Mouse (Mus musculus): Measurements from ENCODE around the gene Shd.

The Shd gene

DNA sequence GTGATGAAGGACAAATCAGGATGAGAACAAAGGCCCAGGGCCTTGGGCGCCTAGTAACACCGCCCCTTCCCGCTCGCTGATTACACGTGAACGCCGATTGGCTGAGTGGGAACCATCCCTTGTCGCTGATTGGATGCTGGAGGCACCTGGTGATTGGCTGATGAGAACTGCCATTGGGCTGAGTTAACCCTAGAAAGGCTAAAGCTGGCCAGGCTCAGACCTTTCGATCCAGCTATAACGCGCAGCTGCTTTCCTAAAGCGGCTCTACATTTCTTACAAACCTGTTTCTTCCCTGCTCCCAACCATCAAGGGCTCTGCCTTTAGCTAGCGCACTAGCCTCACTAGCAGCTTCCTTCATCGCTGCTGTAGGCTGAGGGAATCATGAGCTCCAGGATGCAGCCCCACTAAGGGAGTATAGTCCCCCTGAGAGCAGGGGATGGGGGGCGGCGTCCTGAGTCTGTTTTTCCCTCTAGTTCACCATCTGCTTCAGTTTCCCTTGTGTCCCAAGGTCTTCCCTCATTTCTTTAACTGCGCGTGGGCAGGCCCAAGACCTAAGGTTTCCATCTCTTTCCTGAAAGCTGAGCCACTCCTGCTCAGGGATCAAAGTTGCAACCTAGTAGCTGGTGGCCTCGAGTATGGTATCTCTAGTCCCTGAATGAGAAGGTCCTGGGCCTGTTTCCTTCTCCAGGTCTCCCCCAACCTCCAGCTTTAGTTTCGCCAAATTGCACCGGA is 38.3 kb downstream of the Shd start:
- DNase-seq (ENCODE audit: low read depth) = peak; percentile 97

DNA sequence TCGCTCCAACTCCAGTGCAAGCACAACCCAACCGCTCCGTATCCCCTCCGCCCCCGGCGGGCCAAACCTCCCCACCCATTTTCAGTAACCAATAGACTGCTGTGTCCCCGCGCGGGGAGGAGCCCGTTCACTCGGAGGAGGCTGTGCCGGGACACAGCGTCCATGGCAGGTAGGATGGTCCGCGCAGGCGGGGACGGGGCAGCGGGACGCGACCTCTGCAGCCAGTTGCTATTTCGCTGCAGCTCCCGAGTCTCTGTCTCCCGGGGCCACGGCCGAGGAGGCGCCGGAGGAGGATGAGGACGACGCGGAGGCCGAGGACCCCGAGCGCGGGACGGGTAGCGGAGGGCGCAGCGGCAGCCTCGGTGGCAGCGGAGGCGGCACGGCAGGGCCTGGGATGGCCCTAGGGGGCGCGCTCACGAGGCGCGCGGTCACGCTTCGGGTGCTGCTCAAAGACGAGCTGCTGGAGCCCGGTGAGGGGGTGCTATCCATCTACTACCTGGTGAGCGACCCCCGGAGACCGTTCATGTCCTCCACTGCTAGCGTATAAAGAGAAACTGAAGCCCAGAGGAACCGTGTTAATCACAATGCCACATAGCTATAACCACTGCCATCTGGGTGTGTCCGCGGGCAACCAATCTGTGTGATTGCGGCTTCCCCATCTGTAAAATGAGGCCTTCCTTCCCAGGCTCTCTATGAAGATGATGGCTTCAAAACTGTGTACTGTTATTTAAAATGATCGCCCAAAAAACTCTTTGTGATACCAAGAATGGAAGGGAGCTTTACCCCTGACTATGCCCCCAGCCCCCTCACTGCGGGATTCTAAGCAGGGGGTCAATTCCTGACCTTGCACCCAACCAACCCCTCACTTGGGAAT is 39.1 kb downstream of the Shd start:
- DNase-seq (ENCODE audit: low read depth) = peak; percentile 90

DNA sequence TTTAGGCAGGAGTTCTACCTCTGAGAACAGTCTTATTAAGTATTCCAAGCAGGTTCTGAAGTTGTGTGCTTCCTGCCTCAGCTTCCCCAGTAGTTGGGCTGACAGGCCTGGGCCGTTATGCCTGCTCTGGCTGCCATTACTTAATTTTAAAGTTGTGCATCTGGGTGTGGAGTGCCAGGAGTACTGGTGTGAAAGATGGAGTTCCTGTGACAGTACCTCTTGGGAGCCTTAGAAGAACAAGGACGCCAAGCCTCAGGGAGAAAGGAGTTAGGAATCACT is 39.6 kb downstream of the Shd start:
- no peak for DNase-seq (ENCODE audit: low read depth)

DNA sequence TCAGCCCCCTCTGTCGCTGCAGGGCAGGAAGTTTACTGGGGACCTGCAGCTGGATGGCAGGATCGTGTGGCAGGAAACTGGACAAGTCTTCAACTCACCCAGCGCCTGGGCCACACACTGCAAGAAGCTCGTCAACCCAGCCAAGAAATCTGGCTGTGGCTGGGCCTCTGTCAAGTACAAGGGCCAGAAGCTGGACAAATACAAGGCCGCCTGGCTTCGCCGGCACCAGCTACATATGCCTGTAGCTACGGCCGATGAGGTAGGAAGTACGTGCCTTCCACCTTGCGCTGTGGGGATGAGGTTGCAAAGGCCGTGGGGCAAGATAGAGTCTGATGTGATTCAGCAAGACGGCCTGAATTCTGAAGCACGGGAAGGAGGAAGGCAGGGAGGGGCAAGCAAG is 40.0 kb downstream of the Shd start:
- peak; percentile 24 for DNase-seq (ENCODE audit: low read depth)

DNA sequence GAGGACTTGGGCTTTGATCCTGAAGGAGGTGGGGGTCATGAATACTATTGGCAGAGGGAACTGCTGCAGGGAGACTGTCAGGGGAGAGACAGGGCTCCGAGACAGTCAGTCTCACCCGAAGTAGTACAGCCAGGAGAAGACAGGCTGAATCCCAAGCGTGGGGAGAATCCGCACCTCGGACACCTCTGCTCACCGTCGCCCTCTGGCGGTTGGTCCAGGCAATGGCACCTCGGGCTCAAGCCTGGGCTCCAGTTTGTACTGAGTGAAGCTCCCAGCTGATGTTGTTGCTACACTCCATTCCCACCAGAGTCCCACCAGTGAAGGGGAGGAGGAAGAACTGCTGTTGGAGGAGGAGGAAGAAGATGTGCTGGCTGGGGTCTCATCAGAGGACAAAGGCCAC is 40.4 kb downstream of the Shd start:
- peak; percentile 65 for DNase-seq (ENCODE audit: low read depth)

DNA sequence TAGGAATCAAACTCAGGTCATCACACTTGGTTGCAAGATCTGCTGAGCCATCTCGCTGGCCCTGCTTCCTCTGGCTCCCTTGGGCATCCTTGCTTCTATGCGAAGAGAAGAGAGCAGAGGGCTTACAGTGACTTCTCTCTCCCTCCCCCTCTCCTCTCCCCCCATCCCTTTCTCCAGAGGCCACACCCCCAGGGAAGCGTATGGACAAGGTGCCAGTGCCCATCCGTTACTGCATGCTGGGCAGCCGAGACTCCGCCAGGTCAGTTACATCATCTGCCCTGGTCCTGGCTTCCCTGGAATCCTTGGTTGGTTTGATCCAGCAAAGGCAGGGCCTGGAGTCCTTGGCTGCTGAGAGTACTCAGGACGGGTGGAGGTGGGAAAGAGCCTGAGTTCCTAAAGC is 41.2 kb downstream of the Shd start:
- DNase-seq (ENCODE audit: low read depth) = no peak

DNA sequence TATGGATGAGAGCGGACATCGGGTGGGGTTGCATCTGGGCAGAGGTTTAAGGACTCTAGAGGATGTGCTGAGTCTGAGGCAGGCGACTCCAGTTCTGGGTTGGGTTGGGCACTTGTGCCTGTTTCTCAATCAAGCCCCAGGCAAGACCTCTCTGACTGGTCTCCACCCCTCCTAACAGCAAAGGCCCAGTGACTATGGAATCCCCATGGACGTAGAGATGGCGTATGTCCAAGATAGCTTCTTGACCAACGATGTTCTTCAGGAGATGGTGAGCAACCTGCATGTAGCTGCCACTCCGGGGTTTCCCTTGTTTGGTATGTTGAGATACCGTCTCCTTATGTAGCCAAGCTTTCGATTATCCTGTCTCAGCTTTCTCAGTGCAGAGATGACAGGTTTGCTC is 45.0 kb downstream of the Shd start:
- DNase-seq (ENCODE audit: low read depth) = no peak

DNA sequence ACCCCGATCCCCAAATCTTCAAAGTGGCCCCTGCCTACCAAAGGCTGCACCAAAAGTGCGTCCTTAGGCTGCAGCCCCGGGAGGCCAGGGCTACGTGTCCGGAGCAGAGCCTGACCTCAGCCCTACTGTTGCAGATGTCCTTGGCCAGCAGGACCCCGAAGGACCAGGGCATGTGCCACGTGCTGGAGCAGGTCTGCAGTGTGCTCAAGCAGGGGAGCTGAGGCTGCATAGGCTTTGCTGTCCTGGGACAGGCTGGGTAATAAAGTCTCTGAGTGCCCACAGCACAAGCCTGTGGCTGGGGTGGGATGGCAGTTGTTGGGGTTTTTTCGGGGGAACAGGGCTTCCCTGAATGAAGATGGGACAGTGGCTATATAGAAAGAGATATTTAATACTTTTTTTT is 46.1 kb downstream of the Shd start:
- DNase-seq (ENCODE audit: low read depth) = no peak

DNA sequence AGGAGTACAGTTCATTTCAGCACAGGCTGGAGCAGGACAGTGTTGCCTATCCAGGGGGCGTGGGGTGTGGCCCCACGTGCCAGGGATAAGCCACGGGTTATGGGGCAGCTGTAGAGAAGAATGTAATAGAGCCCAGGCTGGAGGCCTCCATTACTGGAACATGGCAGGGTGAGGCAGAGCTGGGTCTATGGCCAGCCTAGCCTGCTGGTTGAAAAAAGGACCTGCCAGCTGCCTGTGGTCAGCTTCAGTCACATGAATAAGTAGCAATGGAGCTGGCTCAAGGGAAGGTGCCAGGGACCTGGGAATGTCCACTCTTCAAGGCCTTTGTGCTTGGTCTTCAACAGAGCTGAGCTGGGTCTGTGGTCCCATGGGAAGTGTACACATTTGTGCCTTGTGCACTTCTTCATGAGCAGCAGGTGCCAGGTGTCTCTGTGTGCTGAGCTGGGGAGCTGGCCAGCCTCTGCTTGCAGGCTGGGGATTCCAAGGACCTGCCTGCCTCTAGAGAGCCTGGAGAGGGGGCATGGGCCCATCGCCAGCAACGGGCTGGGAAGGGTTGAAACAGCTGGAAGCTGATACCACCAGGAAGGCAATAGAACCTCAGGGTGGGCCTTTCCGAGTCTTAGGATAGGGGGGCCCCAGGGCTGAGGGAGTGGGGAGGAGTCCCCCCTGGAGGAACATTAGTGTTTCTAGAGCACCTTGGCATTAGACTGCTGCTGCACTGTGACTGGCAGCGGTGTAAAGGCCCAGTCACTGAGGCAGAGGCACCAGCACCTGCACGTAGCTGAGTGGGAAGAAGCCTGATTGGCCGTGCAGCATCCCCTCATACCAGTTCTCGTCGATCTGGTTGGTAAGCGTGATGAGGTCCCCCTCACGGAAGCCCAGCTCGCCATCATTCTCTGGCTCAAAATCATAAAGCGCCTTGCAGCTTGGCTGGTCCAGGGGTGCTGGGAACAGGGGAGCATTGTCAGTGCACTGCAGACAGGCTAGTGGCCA is 46.8 kb downstream of the Shd start:
- no peak for DNase-seq (ENCODE audit: low read depth)

DNA sequence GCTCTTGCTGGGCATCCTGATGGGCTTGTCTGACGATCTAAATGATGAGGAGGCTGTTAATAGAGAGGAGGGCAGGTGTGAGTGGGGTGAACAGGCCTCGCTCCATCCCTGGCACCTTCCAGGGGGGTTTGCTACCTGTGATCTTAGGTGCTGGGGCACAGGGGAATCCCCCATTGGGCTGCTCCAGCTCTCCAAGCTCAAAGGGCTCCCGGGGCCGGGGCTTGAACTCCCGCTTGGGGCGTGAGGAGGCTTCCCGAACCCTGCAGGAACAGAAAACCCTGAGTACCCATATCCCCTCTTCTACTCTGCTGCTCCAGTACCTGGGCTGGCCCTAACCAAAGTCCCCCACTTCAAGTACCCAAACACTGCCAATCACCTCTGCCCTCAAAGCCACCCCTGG is 47.6 kb downstream of the Shd start:
- DNase-seq (ENCODE audit: low read depth) = no peak

DNA sequence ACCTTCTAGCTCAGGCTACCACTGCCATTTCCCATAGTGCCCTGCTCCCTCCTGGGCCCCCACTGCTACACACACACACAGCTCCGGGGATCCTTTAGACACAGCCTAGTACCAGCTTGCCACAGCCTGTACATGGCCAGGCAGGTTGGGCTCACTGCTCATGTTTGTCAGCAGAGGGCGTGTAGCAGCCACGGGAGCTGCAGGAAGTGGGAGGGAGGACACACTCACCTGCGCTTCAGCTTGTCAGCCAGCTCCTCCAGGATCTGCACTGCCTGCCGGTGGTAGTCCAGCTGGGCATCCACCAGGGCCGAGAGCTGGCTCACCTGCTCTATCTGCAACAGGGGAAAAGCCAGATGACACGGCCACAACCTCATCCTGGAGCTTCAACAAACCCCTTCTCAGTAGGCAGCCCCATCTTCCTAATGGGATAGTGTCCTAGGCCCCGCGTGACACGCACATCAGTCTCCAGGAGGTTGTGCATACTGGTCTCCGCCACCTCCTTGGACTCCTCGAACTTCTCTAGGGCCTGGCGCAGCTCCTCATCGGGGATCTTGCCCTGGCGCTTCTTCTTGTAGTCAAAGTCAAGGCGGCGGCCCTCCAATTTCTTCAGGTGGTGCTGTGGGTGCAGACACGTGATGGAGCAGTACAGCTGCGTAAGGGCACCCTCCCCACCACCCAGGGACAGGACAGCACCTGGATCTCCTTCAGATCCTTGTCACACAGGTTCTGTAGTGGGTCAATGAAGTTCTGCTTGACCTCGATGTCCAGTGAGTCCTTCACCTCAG is 48.3 kb downstream of the Shd start:
- DNase-seq (ENCODE audit: low read depth) = no peak

DNA sequence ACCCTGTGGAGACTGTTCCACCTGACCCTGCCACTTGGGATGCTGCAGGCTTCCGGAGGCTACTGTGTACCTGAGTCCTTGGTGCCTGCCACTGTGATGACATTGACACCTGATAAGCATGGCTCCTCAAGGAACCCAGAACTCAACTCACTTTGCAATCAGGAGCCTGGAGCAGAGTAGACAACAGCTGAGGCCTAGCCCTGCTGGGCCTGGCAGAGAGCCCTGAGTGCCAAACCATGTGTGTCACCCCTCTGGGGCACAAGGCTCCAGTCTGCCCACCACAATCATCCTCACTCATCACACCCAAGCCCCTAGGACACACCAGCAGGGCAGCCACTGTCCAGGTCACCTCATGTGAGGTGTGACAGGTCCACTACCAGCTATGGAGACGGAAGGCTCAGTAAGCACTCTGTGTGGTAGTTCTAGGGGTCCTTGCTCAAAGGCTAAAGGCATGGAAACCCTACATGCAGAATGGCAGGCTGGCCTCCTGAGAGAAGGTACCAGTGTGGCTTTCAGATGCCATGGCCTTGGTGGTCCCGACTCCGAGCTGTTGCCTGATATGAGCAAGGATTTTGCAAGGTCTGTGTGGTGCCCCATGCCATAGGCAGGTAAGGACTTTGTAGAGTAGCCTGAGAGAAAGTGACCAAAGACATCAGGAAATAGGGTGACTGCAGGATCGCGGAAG is 50.3 kb downstream of the Shd start:
- DNase-seq (ENCODE audit: low read depth) = no peak

DNA sequence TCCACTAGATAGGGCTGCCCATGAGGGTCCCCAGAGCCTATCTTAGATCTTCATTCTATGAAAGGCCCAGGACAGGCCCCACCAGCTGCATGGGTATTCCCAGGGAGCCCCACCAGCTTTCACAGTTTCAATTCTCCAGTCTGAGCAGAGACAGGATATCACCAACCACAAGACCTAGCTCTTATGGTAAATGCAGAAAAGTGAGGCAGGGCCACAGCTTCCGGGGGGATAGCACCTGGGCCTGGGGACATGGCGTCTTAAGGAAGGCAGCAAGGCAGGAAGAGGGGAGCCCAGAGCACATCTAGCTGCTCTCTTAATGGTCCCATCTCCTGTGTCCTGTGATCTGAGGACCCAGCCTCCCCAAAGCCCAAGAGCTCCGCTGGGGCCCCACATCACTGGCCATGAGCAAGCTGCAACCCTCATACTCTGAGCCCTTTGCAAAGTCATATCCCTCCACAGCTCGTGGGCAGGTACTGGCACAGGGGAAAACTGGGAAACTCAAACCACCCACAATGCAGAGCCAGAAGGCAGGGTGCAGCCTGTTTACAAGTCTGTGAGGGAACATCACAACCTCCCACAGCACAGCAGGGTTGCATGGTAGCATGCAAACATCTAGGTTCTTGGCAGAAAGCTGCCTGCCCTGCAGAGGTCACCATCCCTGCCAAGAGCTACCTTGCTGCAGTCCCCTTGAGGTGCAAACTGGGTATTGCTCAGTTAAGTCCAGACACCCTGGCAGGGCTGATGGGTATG is 51.1 kb downstream of the Shd start:
- no peak for DNase-seq (ENCODE audit: low read depth)

DNA sequence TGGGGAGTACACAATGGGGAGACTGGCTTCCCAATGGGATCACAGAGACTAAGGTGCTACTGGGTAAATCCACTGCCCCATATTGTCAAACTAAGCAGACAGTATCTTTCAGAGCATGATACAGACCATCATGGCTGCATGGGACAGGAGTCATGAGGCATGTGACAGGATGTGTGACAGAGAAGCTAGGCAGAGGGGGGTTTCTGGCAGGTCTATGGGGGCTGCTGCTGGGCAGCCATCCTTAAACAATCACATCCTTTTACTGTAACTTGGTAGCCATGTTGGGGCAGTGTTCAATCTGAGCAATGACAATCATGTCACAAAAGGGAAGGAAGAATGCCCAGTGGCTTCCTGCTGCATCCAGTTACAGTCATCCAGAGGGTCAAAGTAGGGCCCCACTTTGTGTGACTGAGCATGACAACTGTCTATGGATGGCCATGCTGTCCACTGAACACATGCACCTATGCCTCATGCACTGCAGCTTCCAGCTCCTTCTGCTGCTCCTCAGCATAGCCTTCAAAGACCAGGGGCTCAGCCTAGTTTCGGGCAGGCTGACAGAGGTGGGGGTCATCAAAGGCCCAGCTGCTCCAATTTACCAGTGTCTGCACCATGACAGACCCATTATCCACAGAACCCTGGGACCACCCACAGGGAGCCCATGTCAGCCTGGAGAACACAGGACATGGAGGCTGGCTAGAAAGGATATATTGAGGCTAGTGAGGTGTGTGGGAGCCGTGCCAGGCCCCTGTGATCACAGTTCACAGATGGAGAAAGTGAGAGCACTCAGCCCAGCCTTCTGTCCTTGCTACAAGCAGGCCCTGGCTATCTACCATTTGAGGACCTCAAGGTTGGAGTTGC is 52.1 kb downstream of the Shd start:
- DNase-seq (ENCODE audit: low read depth) = no peak

DNA sequence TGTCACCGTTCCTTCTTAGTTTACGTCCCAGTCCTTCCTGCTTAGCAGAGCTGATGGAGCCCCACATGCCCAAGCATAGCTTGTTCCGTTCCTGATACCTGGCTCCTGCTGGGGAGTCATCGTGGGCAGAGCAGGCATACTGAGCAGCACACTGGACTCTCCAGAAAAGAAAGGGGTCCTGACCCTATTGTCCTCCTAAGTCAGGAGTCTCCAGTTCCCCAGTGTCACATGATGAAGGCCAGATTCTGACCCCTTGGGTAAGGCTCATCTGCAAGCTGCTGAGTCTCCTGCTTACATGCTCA is 52.7 kb downstream of the Shd start:
- DNase-seq (ENCODE audit: low read depth) = no peak

DNA sequence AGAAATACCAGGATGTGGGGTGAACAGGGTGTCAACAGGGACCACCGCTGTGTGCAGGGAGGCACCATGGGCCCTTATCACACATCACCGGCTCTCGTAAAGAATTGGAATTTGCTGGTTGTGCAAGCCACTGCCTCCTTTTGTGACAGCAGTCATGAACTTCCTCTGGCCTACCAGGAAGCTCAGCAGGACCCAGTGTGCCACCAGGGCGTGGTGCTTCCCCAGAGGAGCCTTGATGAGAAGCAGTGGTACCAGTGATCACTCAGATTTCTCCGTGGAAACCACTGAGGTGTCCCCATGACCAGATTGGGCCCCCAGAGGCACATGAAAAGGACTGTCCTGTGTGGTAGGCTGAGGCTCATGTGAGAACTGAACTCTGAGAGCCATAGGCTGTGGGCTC is 53.1 kb downstream of the Shd start:
- peak; percentile 36 for DNase-seq (ENCODE audit: low read depth)

DNA sequence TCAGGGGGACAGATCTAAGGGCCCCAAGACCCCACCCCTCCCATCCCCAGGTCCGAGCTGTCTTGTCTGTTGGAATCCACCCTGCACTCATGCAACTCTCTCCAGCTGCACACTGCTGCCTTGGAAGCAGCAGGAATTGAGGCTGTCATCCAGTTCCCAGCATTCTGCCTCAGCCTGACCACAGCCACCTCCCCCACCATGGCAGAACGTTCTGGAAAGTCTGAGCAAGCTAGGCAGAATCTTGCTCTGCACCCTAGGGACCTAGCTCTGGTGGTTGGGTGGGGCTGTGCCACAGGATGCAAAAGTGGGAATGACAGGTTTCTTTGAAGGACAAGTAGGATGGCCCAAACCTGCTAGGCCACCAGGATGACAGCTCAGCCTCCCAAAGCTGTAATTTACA is 54.2 kb downstream of the Shd start:
- DNase-seq (ENCODE audit: low read depth) = no peak

DNA sequence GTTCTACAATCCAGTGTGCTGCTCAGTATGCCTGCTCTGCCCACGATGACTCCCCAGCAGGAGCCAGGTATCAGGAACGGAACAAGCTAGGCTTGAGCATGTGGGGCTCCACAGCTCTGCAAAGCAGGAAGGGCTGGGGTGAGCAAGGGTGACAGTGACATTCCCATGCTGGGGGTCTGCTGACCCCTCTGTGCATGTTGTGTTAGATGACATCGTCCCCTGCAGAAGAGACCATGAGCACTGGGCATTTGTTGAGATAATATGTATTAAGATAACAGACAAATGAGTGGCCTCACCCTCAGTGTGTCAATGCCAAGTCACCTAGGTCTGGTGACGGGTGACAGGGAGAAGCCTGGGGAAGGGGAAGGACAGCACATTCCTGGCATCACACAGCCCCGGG is 54.7 kb downstream of the Shd start:
- DNase-seq (ENCODE audit: low read depth) = no peak

All from 416B (cell line).